Mouse (Mus musculus): Measurements from ENCODE around the gene Ptch1.

Gene Ptch1

DNA sequence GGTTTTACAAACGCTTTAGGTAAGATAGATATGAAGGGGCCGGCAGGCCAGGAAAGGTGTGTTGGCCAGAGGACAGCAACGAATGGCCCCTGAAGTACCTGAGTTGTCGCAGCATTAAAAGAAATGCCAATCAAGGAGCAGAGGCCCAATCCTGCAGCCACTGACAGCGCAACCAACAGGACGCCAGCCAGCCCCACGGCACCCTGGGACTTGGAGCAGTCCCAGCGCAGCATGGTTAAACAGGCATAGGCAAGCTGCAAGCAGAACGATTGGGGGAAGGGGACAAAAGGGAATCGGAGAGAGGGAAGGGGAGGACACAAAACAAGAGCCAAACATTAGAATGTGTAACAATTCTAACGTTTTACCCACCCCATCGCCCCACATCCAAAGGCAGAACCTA, 32.8 kb downstream of the Ptch1 start:
- no peak for DNase-seq (ENCODE audit: low read depth, low spot score)

DNA sequence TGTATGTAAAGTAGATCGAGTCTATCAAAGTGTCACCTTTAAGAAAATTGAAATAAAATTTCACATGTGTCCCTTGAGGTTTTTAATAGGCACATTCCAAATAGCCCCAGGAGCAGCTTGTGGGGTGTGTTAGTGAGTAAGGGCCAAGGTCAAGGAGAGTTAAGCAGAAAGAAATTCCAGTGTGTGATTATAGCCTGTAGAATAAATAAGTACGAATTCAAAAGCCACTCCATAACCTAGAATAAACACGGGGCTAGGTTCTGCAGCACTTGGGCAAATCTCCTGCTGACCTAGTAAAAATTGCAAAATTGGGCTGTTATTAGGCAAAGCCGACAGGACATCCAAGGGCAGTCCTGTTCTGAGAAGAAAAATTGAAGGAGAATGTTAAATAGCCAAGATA, 38.4 kb downstream of the Ptch1 start:
- DNase-seq (ENCODE audit: low read depth, low spot score), result no peak

DNA sequence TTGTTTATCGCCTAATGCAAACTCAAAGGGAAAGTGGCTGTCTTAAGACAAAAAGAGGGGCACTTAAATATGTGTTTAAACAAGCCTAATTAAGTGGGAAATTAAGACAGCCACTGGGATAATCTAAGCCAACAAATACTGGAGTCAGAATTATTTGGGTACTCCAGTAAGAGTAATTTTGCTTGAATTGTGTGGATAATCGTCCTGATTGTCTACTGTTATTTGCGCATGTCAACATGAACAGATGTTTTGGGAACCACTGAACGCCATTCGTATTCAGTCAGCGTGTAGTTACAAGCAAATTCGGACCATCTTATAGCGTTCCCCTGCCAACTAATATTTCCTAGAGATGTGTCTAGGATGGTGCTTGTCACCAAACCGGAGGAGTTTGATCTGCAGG, 42.5 kb downstream of the Ptch1 start:
- DNase-seq (ENCODE audit: low read depth, low spot score), result no peak

DNA sequence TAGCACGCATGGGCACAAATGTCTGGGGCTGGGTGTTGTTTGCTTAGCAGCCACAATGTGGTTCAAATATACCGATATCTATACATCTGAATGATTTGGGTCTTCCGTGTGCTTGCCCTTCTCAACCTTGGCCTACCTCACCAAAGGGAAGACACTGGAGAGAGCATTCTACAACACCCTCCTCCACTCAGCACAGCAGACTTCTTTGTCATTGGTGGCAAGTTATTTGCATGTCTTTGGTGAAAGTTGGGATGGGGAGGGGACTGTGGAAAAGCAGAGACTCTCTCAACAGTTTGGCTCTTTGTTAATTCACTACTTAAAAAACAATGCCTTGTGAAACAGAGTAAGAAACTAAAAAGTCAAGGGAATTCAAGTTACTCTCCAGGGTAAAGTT, 43.0 kb downstream of the Ptch1 start:
- DNase-seq (ENCODE audit: low read depth, low spot score), result no peak

DNA sequence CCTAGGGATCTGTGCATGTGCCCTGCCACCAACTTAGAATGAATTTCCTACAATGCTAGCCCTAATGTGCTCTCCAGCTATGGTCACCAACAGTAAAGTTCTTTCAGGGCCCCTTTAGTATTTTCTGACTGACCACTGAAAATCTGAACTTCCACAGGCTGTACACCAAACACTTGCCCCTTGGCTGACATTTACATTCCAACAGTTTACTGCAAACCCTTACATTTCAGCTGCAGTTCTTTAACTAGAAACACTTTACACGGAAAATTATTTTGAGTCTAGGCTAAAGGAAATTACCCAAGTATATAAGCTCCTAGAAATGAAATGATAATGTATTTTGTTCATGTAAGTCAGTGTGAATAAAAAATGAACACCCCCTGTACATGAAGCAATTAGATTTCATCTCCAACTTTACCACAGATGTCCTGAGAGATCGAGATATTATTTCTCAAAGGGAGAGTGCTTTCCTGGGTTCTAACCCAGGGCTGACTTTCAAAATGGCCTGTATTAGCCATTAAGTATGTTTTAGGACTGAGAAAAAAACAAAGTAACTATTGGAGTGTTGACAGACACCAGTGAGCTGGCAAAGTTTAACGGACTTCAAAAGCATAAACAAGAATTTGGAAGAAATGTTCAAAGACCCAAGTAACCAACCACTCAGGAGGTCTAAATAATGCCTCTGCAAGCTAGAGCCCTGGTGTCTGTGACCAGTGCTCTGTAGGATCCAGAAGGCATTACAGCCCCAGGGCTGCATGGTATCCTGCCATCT, 43.6 kb downstream of the Ptch1 start:
- DNase-seq (ENCODE audit: low read depth, low spot score), result no peak

DNA sequence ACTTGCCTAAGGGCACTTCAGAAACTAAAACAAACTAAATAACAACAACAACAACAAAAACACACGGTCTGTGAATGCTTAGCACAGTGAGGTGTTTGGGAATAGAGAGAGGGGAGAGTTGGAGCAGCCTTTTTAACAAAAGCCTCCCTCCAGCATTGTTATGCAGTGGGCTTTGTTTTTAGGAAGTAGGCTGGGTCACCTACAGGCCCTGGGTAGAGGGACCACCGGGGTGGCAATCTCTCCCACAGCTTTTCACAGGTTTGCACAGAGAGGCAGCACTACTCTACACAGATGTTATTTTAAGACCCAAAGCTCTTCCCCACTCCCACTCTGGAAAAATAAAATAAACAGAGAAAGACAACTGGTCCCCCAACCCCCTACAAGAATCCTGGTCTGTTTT, 44.5 kb downstream of the Ptch1 start:
- no peak for DNase-seq (ENCODE audit: low read depth, low spot score)

DNA sequence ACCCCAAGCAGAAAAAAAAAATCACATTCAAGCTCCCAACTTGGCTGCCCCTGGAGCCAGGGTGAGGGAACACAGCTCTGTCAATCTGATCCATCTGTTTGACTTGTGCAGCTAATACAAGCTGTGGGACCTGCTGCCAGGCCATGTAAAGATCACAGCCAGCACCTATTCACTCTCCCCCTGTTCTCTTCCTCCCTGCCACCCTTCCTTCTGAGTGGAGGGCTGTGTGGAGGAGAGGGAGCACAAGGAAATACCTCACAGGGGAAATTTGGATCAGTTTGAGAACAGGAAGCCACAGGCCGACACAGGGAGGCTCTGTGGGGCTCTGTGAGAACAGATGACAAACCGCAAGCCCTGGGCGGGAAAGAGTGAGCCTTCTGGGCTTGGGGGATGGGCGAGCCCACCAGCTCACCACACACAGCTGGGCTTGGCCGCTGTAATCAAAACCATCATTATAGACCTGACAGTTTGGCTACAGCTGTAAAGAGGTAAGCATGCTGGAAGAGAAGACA, 45.2 kb downstream of the Ptch1 start:
- no peak for DNase-seq (ENCODE audit: low read depth, low spot score)

DNA sequence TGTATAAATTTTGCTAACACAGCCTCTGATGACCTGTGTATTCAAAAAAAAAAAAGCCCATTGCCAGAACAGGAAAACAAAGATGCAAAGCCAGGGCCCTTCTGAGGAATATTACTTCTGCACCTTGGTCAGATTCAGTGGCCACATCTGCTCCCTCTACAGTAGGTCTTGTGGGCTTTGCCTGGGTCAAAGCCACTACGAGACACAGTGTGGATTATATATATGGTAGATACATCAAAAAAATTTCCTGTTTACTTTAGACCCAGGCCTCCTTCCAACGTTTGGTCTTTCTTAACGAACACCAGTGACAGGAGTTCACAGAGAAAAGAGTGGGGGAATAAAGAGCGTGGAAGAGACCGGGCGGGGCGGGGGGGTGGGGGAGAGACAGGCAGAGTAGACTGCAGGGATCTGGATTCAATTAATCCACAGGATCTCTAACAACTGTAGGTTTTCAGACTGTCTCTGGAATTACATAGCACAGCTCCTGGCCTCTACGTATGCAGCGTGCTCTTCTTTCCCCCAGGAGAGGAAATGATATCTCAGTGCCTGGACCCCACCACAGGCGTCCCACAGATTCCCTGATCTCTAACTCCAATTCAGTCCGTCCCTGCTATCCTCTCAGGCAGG, 47.7 kb downstream of the Ptch1 start:
- no peak for DNase-seq (ENCODE audit: low read depth, low spot score)

DNA sequence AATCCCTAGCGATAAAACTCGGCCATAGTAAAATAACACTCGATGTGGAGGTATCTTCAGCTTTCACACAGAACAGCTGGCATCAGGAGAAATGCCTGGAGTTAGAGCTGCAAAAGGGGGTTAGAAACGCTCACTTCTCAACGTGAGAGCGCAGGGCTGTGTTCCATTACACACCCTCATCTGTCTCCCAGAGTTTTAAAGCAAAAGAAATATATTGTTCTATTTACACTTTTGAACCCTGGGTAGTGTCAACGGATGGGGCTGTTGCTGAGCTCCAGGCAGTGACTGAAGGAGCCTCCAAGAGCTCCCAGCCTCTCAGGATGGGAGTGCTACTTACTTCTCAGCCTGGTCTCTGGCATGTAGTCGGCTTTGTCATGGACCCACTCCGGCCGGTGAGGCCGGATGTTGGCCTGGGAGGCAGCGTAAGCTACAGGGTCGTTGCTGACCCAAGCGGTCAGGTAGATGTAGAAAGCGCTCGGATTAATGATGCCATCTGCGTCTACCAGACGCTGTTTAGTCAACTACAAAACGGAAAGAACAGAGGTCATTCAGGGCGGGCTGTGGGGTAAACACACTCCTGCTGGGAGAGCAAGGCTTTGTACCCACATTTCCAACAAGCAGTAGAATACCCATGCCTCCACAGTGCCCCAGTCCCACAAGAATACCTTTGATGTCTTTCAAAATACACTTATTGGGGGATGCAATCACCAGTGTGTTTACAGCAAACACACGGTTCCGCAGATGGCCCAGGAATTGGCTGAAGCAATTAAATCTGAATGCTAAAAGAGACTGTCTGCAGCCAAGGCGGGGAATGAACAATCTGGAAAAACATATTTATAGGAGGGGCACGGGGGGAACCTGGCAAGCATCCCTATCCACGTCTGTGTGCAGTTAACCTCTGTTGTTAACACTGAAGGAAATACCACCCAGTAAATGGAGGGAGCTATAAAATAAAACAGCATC, 48.5 kb downstream of the Ptch1 start:
- no peak for DNase-seq (ENCODE audit: low read depth, low spot score)

DNA sequence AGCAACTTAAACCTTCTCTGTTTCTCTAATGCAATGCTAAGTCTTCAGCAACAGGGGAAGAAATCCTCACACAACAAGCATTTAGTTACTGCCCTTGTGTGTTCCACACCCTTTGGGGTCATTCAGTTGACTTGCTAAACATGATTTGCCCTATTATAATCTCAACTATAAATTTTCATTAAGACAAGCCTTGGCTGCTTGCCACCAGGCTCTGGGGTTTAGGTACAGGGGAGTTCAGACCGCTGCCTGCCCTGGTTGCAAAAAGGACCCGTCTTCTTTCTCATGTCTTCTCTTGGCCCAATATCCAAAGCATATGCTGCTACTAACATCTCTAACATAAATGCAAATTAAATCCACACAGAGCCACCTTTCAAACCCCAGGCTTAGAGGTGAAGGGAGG, 49.3 kb downstream of the Ptch1 start:
- no peak for DNase-seq (ENCODE audit: low read depth, low spot score)

DNA sequence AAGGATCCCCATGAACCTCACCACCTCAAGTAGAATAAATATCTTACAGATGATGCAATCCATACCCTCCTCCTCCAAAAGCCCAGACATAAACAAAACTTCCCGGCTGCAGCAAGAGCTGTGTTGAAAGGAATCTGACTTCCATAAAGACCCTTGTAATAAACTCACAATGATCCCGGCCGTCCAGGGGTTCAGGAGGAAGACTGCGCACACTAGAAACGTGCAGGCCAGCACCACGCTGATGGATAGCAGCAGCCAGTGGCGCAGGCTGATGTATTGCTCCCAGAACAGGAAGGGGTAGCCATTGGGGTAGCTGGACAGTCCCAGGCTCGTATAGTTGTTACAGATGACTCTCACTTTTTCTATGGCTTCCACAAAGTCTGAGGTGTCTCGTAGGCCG, 50.6 kb downstream of the Ptch1 start:
- DNase-seq (ENCODE audit: low read depth, low spot score), result no peak

DNA sequence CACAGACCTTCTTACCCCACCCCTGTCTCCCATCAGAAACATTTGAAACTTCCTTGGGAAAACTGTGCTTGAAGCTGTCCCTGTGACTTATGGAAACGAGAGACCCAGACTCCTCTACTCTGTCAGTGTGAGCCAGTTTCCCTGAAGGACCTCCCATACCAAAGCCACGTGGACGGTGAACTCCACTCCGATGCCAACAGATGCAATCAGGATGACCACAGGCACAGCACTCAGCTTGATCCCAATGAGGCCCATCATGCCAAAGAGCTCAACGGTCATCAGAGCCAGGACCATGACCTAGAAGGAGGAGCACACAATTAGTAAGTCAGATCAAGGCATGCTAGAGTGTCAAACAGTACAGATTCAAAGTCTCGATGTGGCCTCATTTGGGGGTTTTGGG, 53.3 kb downstream of the Ptch1 start:
- DNase-seq (ENCODE audit: low read depth, low spot score), result no peak

DNA sequence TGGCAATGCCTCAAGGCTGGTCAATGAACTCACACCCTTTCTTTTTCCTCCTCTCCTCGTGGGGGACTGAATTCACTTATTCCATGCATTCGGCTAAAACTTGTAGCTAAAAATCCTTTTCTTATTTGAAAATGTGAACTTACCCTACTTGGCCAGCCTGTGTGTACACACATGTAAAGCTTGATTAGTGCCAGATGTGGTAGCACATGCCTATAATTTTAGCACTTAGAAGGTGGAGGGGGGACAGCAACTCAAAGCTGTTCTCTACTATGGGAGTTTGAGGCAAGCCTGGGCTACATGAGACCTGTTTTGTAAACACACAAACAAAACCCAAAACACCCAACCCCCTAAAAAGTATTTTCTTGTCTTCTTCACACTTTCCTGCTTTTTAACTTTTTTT, 56.9 kb downstream of the Ptch1 start:
- DNase-seq (ENCODE audit: low read depth, low spot score), result no peak

DNA sequence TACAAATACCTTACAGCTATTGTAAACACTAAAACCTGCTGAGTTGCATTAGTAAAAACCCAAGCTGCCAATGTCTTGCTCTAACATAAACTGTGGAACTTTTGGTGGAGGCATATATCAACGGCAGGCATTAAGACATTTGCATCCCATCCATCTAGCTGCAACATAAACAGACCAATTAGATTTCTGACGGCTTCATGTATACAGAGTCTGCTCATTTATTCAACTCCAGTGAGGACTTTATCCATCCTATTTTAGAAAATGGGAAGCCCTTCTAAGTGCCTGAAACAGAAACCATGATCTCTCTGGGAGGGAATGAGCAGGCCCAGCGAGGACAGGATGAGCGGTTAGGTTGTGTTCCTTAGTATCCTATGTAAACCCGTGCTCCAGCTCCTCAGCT, 57.9 kb downstream of the Ptch1 start:
- DNase-seq (ENCODE audit: low read depth, low spot score), result no peak

DNA sequence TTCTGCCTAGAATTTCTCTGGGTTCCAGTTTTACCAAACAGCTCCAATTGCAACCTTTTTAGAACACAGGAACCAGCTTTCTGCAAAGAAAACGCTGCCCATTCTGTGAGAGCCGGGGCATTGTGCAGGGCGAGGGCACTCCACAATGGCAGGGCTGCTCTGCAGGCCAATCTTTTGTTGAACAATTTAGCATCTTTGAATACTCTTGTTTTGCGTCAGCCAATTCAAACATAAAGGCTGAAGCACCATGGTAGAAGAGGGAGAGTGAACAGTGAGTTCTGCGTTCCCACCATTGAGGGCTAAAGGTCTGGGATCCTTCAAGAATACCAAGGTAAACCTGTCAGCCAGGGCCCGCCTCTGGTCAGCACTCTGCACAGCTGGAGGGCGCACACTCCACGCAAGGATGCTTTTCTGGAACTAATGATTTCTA, 58.5 kb downstream of the Ptch1 start:
- DNase-seq (ENCODE audit: low read depth, low spot score), result no peak

DNA sequence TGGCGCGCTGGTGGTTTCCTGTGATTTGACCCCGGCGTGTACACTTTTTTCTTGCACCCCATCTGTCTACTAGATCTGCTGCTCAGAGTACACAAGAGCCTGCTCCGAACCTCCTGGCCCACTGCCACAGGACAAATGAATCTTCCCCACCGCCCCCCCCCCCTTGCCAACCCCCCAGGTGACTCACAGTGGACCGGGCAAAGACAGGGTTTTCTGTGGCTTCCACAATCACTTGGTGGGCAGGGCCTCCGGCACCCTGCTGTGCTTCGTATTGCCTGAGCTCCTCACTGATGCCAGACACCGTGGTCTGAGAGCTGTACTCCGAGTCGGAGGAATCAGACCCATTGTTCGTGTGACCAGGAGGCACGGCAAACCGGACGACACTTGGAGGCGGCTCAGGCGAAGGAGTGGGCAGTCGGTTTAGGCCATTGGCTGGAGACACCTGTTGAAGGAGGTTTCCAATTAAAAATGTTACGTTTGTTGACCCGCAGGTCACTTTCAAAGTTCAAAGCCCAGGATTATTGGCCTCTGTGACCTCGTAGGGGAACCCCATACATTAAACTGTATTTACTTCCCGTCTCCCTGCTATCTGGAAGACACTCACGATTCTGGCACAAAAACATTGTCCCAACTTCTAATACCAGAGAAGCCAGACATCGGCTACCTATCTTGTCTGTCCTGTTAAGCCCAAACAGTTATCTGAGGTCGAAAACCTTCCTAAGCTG, 59.9 kb downstream of the Ptch1 start:
- no peak for DNase-seq (ENCODE audit: low read depth, low spot score)

DNA sequence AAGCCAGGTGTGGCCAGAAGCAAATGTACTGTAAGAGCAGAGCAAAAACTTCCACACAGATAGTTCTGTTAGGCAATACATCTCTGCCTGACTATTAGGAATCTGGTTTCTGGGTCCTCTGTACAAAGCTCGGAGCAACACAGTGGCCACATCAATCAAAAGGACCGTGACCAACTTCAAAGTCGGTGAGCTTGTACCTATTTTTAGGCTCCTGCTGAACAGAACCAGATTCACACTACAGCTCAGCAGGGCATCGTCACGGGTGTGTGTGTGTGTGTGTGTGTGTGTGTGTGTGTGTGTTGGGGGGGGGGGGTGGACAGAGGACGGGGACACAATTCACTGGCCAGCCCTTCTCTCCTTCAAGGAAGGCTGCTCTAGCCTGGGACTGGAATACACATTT, 61.0 kb downstream of the Ptch1 start:
- no peak for DNase-seq (ENCODE audit: low read depth, low spot score)

DNA sequence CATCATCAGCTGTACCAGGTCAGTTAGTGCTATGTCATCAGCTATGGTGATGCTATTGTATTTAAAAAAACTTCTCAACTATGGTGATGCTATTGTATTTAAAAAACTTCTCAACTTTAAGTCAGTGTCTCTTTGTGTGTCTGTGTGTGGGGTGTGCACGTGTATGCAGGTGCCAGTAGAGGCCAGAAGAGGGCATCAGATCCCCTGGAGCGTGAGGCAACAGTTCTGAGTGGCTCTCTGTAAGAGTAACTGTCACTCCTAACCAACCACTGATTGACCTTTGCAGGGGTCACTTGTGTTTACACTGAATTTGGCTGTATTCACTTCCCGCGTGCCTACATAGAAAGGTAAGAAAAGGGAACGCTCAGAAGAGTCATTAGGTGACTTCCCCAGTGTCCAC, 65.6 kb downstream of the Ptch1 start:
- no peak for DNase-seq (ENCODE audit: low read depth, low spot score)

DNA sequence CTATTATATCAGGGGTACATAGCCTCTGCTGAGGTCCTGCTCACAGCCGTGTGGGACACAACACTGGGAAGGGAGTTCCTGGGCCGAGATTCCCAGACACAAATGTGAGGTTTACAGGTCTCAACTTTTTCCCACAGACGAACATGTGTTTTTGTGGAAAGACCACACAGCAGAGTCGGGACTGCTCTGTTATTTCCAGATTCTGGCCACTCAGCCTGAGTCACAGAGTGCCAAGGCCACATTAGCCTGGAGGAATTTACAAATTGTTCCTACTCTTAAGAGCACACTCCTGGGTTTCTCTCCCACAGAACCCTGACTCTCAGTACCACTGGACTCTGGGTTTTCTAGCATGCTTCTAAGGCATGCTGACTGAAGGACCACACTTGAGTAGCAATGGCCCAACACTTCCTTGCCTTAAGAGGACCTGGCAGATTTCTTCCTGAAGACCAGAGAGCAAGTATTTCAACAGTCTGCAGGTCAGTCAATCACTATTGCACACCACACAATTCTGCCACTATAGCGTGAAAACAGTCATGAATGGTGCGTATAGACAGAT, 66.3 kb downstream of the Ptch1 start:
- DNase-seq (ENCODE audit: low read depth, low spot score), result no peak

DNA sequence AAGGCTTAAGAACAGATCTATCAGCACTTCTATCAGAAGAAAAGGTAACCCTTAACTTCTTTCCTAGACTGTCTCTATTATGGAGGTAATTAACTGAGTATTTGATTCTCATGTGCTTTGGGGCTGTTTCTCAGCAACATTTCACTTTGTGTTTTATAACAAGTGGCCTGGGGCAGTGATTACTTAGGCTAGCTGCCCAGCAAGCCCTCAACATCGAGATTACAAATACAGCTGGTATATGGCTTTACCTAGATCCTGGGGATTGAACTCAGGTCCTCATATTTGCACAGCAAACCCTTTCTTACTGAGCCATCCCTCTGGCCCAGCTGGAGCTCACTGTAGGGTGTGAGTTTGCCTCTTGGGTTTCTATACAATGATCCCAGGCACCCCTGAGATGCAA, 67.0 kb downstream of the Ptch1 start:
- no peak for DNase-seq (ENCODE audit: low read depth, low spot score)

DNA sequence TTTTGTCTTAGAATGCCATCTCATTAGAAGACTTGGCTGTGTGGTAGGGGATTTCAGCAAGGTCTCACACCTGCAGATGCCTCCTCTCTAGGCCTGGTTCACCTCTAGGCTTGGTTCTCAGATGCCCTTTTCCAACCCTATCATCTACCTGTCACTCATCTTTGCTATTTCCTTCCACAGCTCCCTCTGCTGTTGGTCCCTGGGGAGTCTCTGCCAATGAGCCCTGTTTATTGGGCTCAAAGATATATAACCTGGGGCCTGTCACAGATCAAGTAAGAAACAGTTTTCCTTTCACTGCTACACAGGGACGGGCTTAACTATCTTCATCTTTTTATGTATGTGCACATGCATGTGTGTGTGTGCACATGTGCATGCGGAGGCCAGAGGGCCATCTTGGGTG, 71.0 kb downstream of the Ptch1 start:
- no peak for DNase-seq (ENCODE audit: low read depth, low spot score)
